Mouse (Mus musculus) liver, adult 2 months (tissue): ENCODE measurements around the gene Gm20388. TPM values are rescaled to one million over a fixed set of nuclear protein-coding genes. Genes with fewer than 3 reads are reported as not detected.

ENCODE experiments used
- DNase-seq: peaks from one replicate; pipeline ENCODE4 v3.0.0-alpha.2; 2011; ENCODE audit warnings: low read depth, low spot score; ENCODE audit errors: extremely low read depth
- H3K27ac ChIP-seq: fragments of 200-500 bp; replicated peaks from 2 replicates; pipeline ENCODE4 v1.5.1; 2012; ENCODE audit warnings: low read depth, mild to moderate bottlenecking, control low read depth, inconsistent platforms, low read length; ENCODE audit not compliant: insufficient read depth
- H3K27me3 ChIP-seq: fragments of 200-500 bp; 2 replicates; pipeline ENCODE4 v1.6.1; 2012; ENCODE audit warnings: mild to moderate bottlenecking, moderate library complexity, low read length, inconsistent platforms; ENCODE audit not compliant: control insufficient read depth, insufficient read depth
- H3K36me3 ChIP-seq: fragments of 200-500 bp; 2 replicates; pipeline ENCODE4 v1.6.1; 2012; ENCODE audit warnings: low read length, inconsistent platforms; ENCODE audit not compliant: control insufficient read depth, insufficient read depth
- H3K4me1 ChIP-seq: fragments of 200-500 bp; 2 replicates; pipeline ENCODE4 v1.6.1; 2011; ENCODE audit warnings: low read length; ENCODE audit not compliant: control insufficient read depth, insufficient read depth
- H3K4me3 ChIP-seq: fragments of 200-500 bp; 2 replicates; pipeline ENCODE4 v1.5.1; 2011; ENCODE audit warnings: low read depth, mild to moderate bottlenecking, control low read depth, low read length, moderate library complexity; ENCODE audit not compliant: insufficient read depth
- H3K79me2 ChIP-seq: fragments of 200-500 bp; 2 replicates; pipeline ENCODE4 v1.6.1; 2012; ENCODE audit warnings: inconsistent platforms, mild to moderate bottlenecking, low read length, moderate library complexity; ENCODE audit not compliant: control insufficient read depth, insufficient read depth
- H3K9ac ChIP-seq: fragments of 200-500 bp; 2 replicates; pipeline ENCODE4 v1.6.1; 2012; ENCODE audit warnings: low read depth, mild to moderate bottlenecking, control low read depth, inconsistent platforms, low read length
- CTCF ChIP-seq: fragments of 200-500 bp; IDR thresholded peaks from 2 replicates; pipeline ENCODE4 v1.5.1; 2011; ENCODE audit warnings: low read depth, low read length, control low read depth
- POLR2A ChIP-seq: fragments of 200-500 bp; IDR thresholded peaks from 2 replicates; pipeline ENCODE4 v1.6.1; 2011; ENCODE audit warnings: low read length, control low read depth; ENCODE audit not compliant: insufficient read depth; ENCODE audit errors: extremely low read depth
- WGBS: fragments of 180-500 bp; shearing (Covaris S2); methylation state at CpG from one replicate; pipeline ENCODE4 v1.1.7; 2018; 5-methylcytosine and 5-hydroxymethylcytosine counted together
- polyA plus RNA-seq: library from polyadenylated mRNA; depleted of rRNA; stranded (reverse); fragments of >200 nt; gene quantifications from 2 replicates; pipeline ENCODE4 v1.2.3, GENCODE M21; 2012
- total RNA-seq: library from RNA; depleted of rRNA; stranded (reverse); fragments of >200 nt; gene quantifications from 2 replicates; pipeline ENCODE4 v1.2.3, GENCODE M21; 2014

The Gm20388 gene
- total and polyA plus RNA-seq, 2 experiments: 6.4 to 19.9 TPM

DNA sequence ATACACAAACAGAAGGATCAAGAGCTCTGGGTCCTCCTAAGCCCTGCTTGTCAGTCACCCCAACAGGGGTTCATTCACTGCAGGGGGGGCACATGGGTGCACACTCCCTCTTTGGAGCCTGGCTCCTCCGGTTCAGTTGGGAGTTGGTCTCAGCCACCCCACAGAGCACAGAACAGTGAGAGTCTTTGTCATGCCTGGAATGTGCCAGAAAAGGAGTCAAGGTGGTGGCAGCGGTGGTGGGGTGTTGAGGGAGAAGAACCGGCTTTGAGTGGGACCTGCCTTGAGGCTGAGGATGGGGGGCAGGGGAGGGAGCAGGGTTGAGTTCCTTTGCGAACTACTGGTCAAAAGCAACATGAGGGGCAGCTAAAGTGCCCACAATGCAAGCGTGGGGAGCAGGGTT lies 719.4 kb downstream of the Gm20388 start:
- Histone ChIP-seq H3K4me3 (no peak overlapping the region), H3K27me3 (no peaks in the 10 kb centered on the region), H3K27ac (no peak overlapping the region), H3K36me3 (no peaks in the 10 kb centered on the region), H3K9ac (no peak overlapping the region), H3K79me2 (no peaks in the 10 kb centered on the region), H3K4me1 (peaks cover 2% of the 10 kb centered on the region; the same call in 1 of the 2 replicates)
- TF ChIP-seq CTCF: no peak
- TF ChIP-seq POLR2A: no peak
- DNase-seq: no peak
- WGBS: 72% methylated on average over 5 of the region's 5 CpGs

DNA sequence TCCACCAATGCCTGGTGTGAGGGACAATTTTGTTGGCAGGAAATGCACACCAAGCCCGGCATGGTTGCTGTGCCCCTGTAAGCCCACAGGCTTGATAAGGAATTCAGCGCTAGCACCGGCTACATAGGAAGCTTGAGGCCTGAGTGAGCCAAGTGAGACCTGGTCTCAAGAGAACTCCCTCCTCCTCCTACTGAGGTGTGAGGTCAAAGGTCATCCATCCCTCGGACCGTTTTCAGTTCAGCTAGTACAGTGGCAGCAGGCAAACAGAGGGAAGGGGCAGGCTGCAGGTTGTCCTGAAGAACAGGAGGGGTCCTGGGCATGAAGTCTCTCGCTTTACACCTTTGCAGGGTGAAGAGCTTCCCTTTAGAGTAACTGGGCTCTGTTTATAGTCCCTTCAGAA lies 720.2 kb downstream of the Gm20388 start:
- no peaks in the 10 kb centered on the region for H3K79me2 ChIP-seq
- H3K4me3 ChIP-seq: no peak overlapping the region
- H3K27me3 ChIP-seq: no peaks in the 10 kb centered on the region
- DNase-seq: no peak
- H3K4me1 ChIP-seq: peaks cover 2% of the 10 kb centered on the region; the same call in 1 of the 2 replicates
- H3K36me3 ChIP-seq: no peaks in the 10 kb centered on the region
- WGBS: 60% methylated on average over 6 of the region's 6 CpGs
- no peak for TF ChIP-seq CTCF
- TF ChIP-seq POLR2A: no peak
- H3K27ac ChIP-seq: no peak overlapping the region
- no peak overlapping the region for H3K9ac ChIP-seq

DNA sequence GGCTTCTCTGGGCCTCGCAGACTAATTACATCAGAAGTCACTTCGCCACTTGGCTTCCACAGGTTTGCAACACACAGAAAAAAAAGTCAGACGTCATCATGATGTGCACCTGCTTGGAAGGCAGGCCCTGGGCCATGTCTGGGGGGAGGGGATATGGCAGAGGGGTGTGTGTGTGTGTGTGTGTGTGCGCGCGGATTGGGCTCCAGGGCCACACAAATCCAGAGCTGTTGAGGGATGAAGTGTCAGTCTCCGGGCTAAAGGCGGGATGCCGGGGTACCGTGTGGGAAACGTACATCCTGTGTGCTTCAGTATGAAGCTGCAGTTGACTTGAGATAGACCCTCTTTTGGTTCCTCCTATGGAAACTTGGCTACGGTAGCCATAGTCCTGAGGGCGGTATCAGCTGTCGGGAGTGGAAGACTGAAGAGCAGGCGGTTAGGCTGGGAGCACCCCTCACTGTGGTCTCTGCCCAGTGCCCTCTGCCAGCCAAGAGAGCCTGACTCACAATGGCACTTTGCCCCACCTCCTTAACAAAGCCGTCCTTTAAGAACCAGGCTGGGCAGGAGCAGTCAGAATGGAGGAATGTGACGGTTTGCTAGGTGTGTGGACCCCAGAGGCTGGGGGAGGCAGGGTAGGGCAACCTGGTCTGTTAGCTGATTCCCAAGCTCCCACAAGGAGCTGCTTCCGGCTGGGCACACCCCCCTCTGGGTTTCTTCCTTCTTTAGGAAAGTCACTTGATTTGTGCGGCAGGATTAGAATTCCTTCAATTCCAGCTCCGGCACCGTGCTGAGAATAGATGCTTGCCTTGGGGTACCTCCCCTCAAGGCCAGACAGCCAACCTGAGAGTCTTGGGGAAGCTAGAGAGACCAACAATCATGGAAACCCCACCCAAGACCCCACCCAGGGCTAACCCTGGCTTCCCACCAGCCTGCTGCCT lies 721.1 kb downstream of the Gm20388 start:
- no peak overlapping the region for H3K27ac ChIP-seq
- H3K27me3 ChIP-seq: no peaks in the 10 kb centered on the region
- no peak for DNase-seq
- TF ChIP-seq POLR2A (no peak), CTCF (no peak)
- peaks cover 2% of the 10 kb centered on the region; the same call in 1 of the 2 replicates for H3K4me1 ChIP-seq
- H3K36me3 ChIP-seq: no peaks in the 10 kb centered on the region
- H3K79me2 ChIP-seq: no peaks in the 10 kb centered on the region
- no peak overlapping the region for H3K4me3 ChIP-seq
- WGBS: 91% methylated on average over 21 of the region's 21 CpGs
- H3K9ac ChIP-seq: no peak overlapping the region

DNA sequence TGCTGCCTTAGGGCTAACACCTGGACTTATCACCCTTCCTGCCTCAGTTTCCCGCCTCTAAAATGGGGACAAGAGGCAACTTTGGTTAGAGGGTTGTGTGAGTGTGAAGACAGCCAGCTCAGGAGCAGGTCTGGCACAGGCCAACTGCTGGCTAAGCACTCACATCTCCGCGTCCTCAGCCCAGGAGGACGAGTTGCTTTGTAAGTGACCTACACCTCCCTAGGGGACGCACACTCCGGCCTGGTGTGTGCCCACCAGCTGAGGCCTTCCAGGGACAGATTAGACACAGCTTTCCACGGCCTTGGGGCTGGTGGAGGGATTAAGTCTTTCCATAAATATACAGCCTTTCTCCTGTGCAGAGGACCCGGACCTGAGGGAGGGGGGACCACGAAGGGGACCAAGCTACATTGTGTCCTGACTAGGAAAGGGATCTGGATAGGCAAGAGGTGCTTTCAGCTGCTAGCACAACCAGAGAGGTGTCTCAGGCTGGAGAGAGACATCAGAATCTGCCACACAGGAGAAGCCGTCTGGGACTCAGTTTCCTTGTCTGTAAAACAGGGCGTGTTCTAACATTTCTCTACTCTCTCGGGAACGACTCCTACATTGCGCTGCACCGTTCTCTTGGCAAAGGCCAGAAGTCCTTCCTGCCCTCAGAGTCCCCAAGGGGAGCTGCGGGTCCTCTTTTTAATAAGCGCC lies 722.5 kb downstream of the Gm20388 start:
- Histone ChIP-seq H3K27ac (no peak overlapping the region), H3K4me1 (peaks cover 2% of the 10 kb centered on the region; the same call in 1 of the 2 replicates), H3K36me3 (no peaks in the 10 kb centered on the region), H3K79me2 (no peaks in the 10 kb centered on the region), H3K4me3 (peak overlapping the region; percentile 66; the same call in 1 of the 2 replicates), H3K27me3 (no peaks in the 10 kb centered on the region), H3K9ac (peak overlapping the region; percentile 83; the same call in 1 of the 2 replicates)
- no peak for TF ChIP-seq CTCF
- no peak for DNase-seq
- 67% methylated on average over 17 of the region's 17 CpGs for WGBS

DNA sequence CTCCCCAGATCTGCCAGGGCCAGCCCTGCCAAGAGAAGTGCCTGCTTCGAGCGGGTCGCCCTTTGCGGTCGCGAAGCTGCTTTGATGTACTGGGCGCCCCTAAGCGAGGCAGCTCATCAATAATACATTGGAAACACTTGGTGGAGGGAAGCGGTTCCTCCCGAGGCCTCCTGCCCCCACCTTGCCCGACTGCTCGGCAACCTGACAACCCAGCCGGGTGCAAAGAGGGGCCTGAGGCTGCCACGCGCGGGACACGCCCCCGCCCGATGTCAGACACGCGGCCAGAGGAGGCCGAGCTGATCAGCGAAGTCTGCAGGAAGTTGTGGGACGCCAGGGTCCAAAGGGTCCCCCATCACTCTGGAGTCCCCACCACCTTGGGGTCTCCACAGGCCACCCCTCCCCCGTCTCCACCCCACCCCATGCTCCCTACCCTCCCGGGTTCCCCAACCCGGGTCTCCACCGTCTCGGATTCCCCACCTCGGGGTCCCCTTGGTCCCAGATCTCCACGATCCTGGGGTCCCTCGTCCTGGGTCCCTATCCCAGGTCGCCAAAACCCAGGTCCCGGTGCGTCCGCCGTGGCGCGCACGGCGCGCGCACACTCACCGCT lies 723.1 kb downstream of the Gm20388 start:
- no peaks in the 10 kb centered on the region for H3K79me2 ChIP-seq
- H3K9ac ChIP-seq: peak overlapping the region; percentile 83
- H3K4me3 ChIP-seq: peak overlapping the region; percentile 66
- TF ChIP-seq POLR2A: no peak
- TF ChIP-seq CTCF: no peak
- peak overlapping the region; percentile 56; the same call in 1 of the 2 replicates for H3K27ac ChIP-seq
- no peaks in the 10 kb centered on the region for H3K36me3 ChIP-seq
- no peak for DNase-seq
- H3K27me3 ChIP-seq: no peaks in the 10 kb centered on the region
- peaks cover 2% of the 10 kb centered on the region; the same call in 1 of the 2 replicates for H3K4me1 ChIP-seq
- 3% methylated on average over 44 of the region's 44 CpGs for WGBS
